Mouse (Mus musculus): ENCODE results near the gene Pex16. TPM values are rescaled to one million over a fixed set of nuclear protein-coding genes. Genes with fewer than 3 reads are reported as not detected.
A peak's percentile ranks its signal among the peaks of the same experiment; 100 is the strongest.

Gene Pex16
- polyA plus RNA-seq, 1 experiment from 2014 or later, result 35.7 TPM

GRCm38 (mm10) chr2:92424462-92425308 is 50.2 kb downstream of the Pex16 start:
- Histone ChIP-seq H3K27me3 (ENCODE audit: insufficient read depth, low read length) (no peaks in the 10 kb centered on the region), H3K4me3 (ENCODE audit: low read length) (no peak overlapping the region), H3K4me1 (ENCODE audit: insufficient read depth, low read length) (peaks cover 27% of the 10 kb centered on the region; the same call in 1 of the 2 replicates), H3K9ac (replicated peaks; ENCODE audit: low read length) (no peak overlapping the region), H3K27ac (ENCODE audit: low read length) (peak overlapping the region; percentile 43), H3K36me3 (ENCODE audit: insufficient read depth, low read length) (peaks cover 58% of the 10 kb centered on the region), H3K9me3 (ENCODE audit: low read length) (no peaks in the 10 kb centered on the region), H3K4me2 (replicated peaks; ENCODE audit: low read depth, low read length) (no peak overlapping the region)
- 0 out of 2 replicates have a peak, but pooled peaks have one; percentile 19 for ATAC-seq (ENCODE audit: low FRiP score, low TSS enrichment)
- 78% methylated on average over 9 of the region's 9 CpGs for WGBS

GRCm38 (mm10) chr2:92425366-92425765 is 50.9 kb downstream of the Pex16 start:
- ATAC-seq (ENCODE audit: low FRiP score, low TSS enrichment), result no peak
- no peak overlapping the region for H3K9ac ChIP-seq (replicated peaks; ENCODE audit: low read length)
- peaks cover 52% of the 10 kb centered on the region for H3K36me3 ChIP-seq (ENCODE audit: insufficient read depth, low read length)
- H3K4me2 ChIP-seq (replicated peaks; ENCODE audit: low read depth, low read length), result no peak overlapping the region
- no peak overlapping the region for H3K4me3 ChIP-seq (ENCODE audit: low read length)
- H3K27me3 ChIP-seq (ENCODE audit: insufficient read depth, low read length), result no peaks in the 10 kb centered on the region
- H3K9me3 ChIP-seq (ENCODE audit: low read length), result no peaks in the 10 kb centered on the region
- WGBS, result 93% methylated on average over 4 of the region's 4 CpGs
- H3K4me1 ChIP-seq (ENCODE audit: insufficient read depth, low read length), result peaks cover 31% of the 10 kb centered on the region; the same call in 1 of the 2 replicates
- H3K27ac ChIP-seq (ENCODE audit: low read length), result peak overlapping the region; percentile 43; the same call in 1 of the 2 replicates

- Histone ChIP-seq H3K4me3 (ENCODE audit: low read length) (no peak overlapping the region), H3K27ac (ENCODE audit: low read length) (peak overlapping the region; percentile 50; the same call in 1 of the 2 replicates), H3K27me3 (ENCODE audit: insufficient read depth, low read length) (no peaks in the 10 kb centered on the region), H3K4me1 (ENCODE audit: insufficient read depth, low read length) (peaks cover 38% of the 10 kb centered on the region), H3K36me3 (ENCODE audit: insufficient read depth, low read length) (peaks cover 42% of the 10 kb centered on the region), H3K9me3 (ENCODE audit: low read length) (no peaks in the 10 kb centered on the region), H3K9ac (replicated peaks; ENCODE audit: low read length) (no peak overlapping the region), H3K4me2 (replicated peaks; ENCODE audit: low read depth, low read length) (no peak overlapping the region)
- WGBS, result 72% methylated on average over 3 of the region's 3 CpGs
- no peak for ATAC-seq (ENCODE audit: low FRiP score, low TSS enrichment)
Measured at GRCm38 (mm10) chr2:92426426-92426825, 52.0 kb downstream of the Pex16 start.

GRCm38 (mm10) chr2:92427882-92428281 is 53.4 kb downstream of the Pex16 start:
- Histone ChIP-seq H3K9ac (replicated peaks; ENCODE audit: low read length) (no peak overlapping the region), H3K36me3 (ENCODE audit: insufficient read depth, low read length) (peaks cover 29% of the 10 kb centered on the region), H3K27me3 (ENCODE audit: insufficient read depth, low read length) (no peaks in the 10 kb centered on the region), H3K27ac (ENCODE audit: low read length) (peak overlapping the region; percentile 37; the same call in 1 of the 2 replicates), H3K4me3 (ENCODE audit: low read length) (no peak overlapping the region), H3K9me3 (ENCODE audit: low read length) (no peaks in the 10 kb centered on the region), H3K4me1 (ENCODE audit: insufficient read depth, low read length) (peaks cover 53% of the 10 kb centered on the region), H3K4me2 (replicated peaks; ENCODE audit: low read depth, low read length) (no peak overlapping the region)
- ATAC-seq (ENCODE audit: low FRiP score, low TSS enrichment), result peak; percentile 64
- 48% methylated on average over 6 of the region's 6 CpGs for WGBS

- H3K4me2 ChIP-seq (replicated peaks; ENCODE audit: low read depth, low read length), result no peak overlapping the region
- no peak overlapping the region for H3K27ac ChIP-seq (ENCODE audit: low read length)
- H3K9me3 ChIP-seq (ENCODE audit: low read length), result no peaks in the 10 kb centered on the region
- 73% methylated on average over 2 of the region's 2 CpGs for WGBS
- ATAC-seq (ENCODE audit: low FRiP score, low TSS enrichment), result no peak
- H3K36me3 ChIP-seq (ENCODE audit: insufficient read depth, low read length), result peaks cover 13% of the 10 kb centered on the region
- H3K27me3 ChIP-seq (ENCODE audit: insufficient read depth, low read length), result no peaks in the 10 kb centered on the region
- peaks cover 58% of the 10 kb centered on the region for H3K4me1 ChIP-seq (ENCODE audit: insufficient read depth, low read length)
- no peak overlapping the region for H3K4me3 ChIP-seq (ENCODE audit: low read length)
- 0 out of 2 replicates have a peak overlapping the region, but pooled peaks have one; percentile 22 for H3K9ac ChIP-seq (replicated peaks; ENCODE audit: low read length)
Measured at GRCm38 (mm10) chr2:92430089-92430488, 55.6 kb downstream of the Pex16 start.

Small RNA genes within 50 kb of the gene (microRNA-seq; reads per million reads assigned to microRNA genes)
- gene Mir7000, result 0.63 reads per million

Other genes starting within 250 kb of the Pex16 start
- 34.9 and 35.8 TPM in 2 replicates for gene Large2, start 193 bp downstream of the Pex16 start, polyA plus RNA-seq (2015; fragmentation: Nextera tagmentation; extraction: Ambion mirVana)
- gene 1700029I15Rik, start 7.9 kb downstream of the Pex16 start, polyA plus RNA-seq (2015; fragmentation: Nextera tagmentation; extraction: Ambion mirVana), result 3.1 and 4.4 TPM in 2 replicates
- gene Mapk8ip1, start 26.6 kb downstream of the Pex16 start, polyA plus RNA-seq (2015; fragmentation: Nextera tagmentation; extraction: Ambion mirVana), result 28.9 and 30.4 TPM in 2 replicates
- 21.7 and 24.5 TPM in 2 replicates for gene Cry2, start 59.4 kb downstream of the Pex16 start, polyA plus RNA-seq (2015; fragmentation: Nextera tagmentation; extraction: Ambion mirVana)
- 20.7 and 21.6 TPM in 2 replicates for gene Slc35c1, start 85.9 kb downstream of the Pex16 start, polyA plus RNA-seq (2015; fragmentation: Nextera tagmentation; extraction: Ambion mirVana)
- gene Chst1, start 225.0 kb downstream of the Pex16 start, polyA plus RNA-seq (2015; fragmentation: Nextera tagmentation; extraction: Ambion mirVana), result 8.9 and 9.9 TPM in 2 replicates

All from kidney, embryonic 16.5 days (tissue).